Mouse (Mus musculus): ENCODE results near the gene Pam.

Gene Pam

DNA sequence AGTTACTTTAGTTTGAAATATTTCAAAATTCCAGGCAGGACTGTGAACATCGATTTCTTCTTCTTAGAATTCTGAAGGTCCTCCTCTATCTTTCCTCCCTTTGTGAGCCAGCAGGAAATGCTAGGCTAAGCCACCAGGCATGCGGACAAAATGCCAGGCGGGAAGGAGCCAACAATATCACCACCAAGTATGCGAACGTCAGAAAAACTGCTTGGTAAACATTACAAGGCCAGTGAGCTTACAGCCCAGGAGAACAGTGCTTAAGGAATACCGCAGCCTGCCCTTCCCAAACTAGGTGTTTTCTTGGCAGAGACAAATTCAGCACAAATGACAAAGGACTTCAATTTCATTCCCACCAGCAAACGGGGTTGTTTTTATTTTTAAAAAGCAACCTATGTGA is 15.8 kb downstream of the Pam start:
- no peak for DNase-seq (ENCODE audit: low spot score)

DNA sequence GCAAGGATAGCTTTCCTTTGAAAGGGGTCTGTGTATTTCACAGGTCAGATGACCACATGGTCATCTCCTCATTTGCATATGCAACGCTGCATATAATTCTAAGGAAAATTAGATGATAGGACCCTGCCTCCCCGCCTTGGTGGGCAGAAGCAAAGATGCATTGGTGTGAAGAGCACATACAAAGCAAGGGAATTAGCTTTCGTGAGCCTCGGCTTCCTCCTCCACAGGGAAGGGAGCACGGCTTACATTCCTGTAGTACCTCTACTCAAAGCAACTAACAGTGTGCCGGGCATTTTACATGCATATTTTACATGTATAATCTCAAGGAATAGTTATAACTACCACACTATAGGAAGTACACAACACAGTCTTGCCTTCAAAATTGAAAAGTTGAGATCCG is 16.7 kb downstream of the Pam start:
- DNase-seq (ENCODE audit: low spot score) = no peak

DNA sequence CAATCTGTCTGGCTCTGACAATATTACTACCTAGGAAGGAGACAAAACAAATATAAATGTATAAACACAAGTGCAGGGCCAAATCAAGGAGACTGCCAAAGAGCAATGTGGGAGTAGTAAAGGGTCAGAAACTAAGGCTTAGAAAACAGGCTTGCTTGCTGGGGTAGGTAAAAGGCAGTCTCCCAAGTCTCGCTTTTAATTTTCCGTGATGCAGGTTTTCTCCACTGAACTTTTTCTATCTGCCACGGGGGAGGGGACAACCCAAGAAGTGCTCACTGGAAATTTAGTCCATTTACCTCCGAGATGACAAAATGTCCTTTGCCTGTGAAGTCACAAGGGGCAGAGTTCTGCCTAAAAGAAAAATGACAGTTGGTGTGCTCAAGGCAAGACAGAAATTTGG is 21.6 kb downstream of the Pam start:
- DNase-seq (ENCODE audit: low spot score) = no peak

DNA sequence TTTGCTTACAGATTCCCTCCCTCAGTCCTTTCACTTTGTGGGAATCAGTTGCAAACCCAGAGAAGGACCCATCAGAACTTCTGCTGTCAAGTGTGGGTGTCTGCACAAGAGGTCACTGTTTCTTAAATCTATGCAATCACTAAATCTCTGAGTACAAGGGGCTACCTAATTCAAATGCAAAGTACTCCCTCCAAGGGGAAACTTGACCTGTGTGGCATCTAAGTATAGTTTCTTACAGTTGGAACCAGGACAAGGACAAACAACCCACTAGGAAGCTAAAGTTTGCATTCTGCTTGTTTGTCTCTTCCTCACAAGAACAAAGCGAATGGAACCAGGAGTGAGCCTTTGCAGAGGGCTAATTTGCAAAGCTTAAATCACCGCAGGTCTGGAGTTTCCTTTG is 22.3 kb downstream of the Pam start:
- DNase-seq (ENCODE audit: low spot score) = no peak

DNA sequence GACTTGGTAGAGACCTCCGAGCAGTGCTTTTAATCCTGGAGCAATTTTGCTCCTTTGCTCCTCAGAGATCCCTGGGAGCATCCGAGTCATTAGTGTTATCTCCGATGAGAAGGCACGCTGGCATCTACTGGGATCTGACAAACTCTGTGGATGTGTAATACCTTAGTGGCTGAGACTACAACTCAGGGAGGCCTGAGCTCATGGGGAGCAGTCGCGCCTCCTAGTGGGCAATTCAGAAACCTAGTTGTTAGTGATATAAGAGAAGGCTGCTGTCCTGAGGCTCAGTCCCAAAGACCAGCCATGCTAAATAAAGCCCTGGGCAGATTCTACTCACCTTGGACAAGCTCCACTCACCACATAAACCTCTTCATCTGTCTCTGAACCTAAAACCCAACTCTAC is 23.4 kb downstream of the Pam start:
- peak; percentile 65 for DNase-seq (ENCODE audit: low spot score)

DNA sequence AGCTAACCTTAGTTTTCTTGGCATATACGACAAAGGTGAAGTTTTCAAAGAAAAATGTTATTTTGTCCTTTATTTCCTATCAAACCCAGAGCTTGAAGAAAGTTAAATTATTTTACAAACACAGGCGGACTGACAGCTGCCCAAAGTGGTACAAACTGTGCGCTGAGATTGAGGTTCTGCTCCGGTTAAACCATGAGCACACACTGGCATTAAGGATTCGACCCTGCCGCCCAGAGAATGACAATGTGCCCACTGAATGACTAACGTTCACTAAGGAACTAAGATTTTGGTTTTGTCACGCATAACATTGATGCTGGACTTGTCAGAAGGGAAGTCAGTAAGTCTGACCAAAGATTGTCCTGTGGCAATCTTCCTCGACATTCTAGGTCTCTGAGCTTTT is 24.0 kb downstream of the Pam start:
- DNase-seq (ENCODE audit: low spot score) = no peak

DNA sequence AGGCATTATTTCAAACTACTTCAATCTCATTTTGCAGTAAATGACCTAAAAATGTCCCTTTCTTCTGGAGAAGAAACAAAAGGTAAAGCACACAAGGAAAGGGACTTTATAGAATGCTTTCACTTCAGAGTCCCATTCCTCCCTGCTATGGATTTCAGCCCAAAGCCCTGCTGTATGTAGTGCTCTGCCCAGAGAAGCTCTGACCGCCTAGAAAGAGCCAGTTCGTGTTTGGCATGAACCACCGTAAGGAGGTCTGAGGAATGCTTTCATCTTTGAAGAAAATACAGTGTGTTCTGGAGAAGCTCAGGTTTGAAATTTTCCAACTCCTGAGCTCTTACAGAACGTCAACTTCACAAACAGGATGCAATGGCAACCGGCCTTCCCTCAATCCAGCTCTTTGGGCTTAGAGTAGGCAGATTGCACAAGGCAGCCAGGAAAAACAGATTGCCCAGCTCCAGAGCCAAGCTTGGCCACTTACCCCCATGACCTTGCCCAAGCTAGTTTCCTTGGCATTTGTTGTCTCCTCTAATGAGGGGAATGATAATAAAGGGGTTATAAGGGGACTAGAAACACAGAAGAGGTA is 24.6 kb downstream of the Pam start:
- no peak for DNase-seq (ENCODE audit: low spot score)

DNA sequence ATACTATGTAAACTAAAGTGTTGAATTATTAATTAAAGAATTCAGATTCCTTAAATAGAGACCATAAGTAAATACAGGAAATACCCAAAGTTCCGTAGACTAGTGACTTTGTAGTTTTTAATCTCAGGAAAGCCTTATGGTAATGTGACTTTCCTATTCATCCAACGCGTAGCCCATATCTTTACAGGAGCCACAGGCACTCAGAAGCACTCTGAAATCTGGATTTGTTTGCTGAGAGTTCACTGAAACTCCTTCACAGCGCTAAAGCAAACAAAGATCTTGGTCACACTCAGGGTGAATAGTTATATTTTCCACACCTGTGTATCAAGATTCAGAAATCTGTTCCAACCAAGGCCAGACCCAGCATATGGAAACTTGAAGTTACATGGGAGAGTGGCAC is 27.3 kb downstream of the Pam start:
- DNase-seq (ENCODE audit: low spot score) = no peak

DNA sequence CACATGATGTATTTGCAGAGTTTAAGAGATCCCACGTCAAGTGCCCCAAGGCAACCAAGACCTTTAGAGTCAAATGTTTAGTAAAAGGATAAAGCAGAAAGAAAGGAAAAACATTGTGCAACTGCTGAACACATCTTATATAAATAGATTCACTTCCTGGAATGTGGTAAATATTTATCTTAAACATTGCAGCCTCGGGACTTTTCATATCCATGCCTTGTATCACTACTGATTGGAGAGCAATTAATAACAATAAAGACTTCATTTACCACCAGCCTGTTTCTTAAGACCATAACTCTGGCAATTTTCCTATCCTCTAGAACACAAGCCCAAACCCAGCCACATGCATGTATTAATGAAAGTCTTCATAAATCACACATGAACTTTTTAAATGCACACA is 33.4 kb downstream of the Pam start:
- DNase-seq (ENCODE audit: low spot score) = no peak

DNA sequence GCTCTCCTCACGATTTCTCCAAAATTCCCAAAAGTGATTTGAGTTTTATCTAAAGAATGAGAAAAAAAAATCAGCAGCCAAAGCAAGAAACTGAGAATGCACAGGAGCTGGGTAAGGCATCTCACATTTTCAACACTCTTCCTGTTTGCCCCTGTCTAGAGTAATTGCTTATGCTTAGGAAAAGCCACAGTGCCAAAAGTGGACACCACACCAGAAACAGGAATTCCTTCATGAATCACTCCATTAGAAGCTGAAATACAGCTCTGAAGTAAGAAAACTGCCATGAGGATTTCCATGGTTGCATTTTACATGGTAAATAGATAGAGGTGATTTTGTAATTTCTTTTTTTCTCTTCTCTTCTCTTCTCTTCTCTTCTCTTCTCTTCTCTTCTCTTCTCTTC is 36.0 kb downstream of the Pam start:
- no peak for DNase-seq (ENCODE audit: low spot score)

DNA sequence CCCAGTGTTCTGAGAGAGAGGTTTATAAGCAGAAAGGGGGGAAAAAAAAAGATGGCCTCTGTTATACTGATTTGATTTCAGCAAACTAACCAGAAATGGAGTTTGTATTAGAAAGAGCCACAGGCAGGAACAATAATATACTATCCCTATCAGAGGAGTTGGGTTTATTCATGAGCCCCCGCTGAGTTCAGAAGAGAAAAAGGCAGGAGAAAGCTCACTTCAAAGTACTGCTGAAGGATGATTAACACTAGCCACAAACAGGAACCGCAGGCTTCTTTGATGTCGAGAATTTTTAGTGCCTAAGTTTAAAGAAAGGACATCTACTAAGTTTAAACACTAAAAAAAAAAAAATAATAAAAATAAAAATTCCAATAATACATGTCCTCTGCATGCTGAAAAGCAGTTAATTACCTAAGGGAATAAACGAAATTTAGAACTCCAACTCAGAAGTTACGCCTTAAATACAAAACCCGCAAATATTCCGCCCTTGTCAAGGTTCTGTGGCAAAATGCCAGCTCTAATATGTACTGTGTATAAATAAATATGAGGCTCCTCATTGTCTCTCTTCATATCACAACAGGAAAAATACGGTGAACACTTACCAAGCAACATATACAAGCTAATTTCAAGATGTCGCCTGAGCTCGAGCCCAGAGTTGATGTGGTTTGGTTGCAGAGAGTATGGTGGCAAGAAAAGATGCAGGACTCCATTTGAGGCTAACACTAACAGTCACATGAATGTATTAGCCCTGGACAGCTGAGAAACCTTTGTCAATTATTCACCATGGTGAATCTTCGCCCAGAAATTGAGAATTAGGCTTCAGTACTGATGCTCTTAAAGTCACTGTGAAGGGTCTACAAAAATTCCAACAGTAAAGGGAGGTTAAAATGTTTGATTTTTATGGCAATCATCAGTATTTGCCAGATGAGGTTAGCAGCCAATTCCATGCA is 38.2 kb downstream of the Pam start:
- no peak for DNase-seq (ENCODE audit: low spot score)

DNA sequence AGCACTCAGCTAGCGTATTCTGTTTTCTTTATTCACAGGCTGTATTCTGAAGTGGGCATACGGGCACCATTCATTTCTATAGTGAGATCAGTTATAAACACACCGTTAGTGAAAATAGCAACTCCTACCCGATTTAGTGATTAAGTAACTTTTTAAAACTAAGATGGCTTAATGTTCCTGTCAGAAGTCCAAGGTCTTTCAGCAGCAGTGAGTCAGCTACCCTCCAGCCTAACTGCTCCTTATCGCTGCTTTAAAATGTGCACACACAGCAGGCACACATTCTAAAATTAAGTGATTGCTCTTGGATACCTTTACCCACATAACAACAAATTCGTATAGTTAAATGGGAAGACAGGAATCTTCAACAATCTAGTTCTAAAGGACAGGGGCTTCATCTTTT is 39.2 kb downstream of the Pam start:
- no peak for DNase-seq (ENCODE audit: low spot score)

DNA sequence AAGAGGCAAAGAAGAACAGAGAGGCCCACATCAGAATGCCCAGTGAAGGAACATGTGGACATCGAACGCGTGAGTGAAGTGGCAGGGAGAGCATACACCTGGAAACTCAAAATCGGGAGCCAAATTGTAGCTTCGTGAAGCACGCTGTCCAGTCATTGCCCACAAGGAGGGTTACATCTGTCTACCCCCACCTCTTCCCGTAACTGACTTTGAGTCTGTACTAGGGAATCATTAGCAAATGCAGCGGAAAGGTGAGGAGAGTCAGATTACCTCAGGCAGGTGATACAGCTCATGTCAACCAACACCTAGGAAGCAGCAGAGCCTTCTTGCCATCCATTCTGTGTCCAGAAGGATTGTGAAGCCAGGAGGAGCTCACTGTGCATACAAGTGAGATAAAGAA is 39.9 kb downstream of the Pam start:
- no peak for DNase-seq (ENCODE audit: low spot score)

DNA sequence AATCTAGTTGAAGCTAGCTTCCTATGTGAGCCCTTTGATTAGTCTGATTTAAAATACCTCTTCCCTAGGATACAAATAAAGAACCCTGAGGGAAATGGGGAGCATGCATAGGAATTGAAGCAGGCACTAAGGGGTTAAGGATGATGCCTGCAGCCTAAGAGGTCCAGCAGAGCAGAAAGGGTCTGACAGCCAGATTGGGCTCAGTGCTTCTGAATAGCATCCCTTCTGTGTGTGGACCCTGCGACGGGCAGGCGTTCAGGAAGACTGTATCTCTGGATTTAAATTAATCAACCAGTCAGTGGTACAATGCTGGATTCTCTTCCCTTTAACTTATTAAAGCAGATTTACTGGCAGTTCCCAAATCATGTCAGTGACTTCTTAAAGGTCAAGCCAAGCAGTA is 41.5 kb downstream of the Pam start:
- DNase-seq (ENCODE audit: low spot score) = peak; percentile 59

DNA sequence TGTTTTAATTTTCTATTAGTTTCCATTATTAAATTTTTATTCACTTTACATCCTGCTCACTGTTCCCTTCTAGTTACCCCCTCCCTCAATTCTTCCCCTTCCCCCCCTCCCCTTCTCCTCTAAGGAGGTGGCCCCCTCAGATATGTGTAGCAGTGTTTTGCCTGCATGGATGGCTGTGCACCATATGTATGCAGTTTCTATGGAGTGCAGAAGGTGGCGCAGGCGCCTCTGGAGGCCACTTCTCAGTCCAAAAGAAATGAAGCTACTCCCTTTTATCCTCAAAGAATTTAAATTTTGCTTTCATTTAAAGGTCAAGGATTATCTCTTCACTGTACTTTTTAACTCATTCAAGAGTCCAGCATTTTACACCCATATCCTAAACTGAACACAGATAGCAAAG is 42.0 kb downstream of the Pam start:
- DNase-seq (ENCODE audit: low spot score) = no peak

DNA sequence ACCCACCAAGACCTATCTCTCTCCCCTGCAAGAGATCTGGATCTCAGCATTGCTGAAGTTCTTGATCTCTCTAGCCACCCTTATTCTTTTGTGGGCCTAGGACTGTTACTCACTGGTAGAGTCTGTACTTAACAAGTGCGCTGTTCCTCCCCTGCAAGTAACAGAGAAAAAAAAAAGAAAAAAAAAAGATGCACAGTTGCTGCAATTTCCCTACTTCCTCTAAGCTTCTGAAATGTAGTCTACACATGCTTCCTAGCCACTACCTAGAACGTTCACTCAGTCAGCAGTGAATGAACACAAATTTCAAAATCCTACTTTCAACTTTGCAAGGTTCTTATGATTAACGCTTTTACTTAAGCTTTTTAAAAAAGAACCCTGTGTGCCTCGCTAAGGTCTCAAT is 42.7 kb downstream of the Pam start:
- DNase-seq (ENCODE audit: low spot score) = no peak

DNA sequence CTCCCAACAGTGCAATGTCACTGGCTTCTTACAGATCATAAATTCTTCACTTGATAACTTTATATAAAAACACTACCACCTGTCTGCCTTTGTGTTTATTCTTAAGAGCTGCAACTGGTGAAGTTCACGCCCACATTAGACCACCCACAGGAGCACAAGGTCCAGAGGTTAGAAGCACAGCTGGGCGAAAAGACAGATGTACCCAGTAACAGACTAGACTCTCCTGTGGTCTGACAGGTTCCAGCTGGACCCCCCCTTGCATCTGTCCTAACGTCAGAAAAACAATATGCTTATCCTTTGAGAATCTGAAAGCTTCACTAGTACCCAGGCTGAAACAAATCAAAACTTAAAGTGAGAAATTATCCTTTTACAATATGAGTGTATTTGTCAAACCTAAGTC is 44.4 kb downstream of the Pam start:
- no peak for DNase-seq (ENCODE audit: low spot score)

DNA sequence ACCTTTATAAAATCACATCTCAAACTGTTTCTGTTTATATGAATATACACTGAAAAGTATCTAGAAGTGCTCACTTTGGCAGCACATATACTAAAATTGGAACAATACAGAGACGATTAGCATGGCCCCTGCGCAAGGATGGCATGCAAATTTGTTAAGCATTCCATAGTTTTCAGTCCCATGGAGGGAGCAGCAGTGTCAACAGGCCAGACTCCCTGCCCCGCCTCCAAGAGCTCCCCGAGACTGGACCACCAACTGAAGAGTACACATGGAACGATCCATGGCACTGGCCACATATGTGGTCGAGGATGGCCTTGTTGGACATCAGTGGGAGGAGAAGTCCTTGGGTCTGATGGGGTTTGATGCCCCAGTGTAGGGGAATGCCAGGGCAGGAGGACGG is 45.7 kb downstream of the Pam start:
- no peak for DNase-seq (ENCODE audit: low spot score)

DNA sequence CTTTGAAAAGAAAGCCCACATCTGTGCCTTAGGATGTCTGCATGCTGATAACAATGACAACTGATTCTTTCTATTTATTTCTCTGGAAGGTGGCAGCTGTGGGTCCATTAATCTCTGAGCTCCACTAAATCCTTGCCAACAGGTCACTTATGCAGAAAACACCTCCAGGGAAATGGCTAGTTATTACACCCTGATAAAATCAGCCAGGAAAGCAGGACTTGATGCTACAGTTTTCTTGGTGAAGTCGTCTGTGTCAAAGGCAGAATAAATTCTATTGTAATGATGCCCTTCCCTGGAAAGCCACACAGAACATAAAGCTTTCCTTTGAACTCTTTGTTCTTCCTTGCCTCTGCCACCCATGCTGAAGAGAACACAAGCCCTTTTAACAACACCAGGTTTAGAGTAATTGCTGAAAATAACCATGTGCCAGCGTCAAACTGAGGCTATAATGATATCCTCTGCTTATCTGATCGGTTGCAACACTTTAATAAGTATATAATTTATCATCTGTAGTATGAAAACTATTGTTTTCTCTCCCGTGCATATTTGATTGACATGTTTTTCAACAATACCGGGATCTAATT is 47.1 kb downstream of the Pam start:
- peak; percentile 34 for DNase-seq (ENCODE audit: low spot score)

DNA sequence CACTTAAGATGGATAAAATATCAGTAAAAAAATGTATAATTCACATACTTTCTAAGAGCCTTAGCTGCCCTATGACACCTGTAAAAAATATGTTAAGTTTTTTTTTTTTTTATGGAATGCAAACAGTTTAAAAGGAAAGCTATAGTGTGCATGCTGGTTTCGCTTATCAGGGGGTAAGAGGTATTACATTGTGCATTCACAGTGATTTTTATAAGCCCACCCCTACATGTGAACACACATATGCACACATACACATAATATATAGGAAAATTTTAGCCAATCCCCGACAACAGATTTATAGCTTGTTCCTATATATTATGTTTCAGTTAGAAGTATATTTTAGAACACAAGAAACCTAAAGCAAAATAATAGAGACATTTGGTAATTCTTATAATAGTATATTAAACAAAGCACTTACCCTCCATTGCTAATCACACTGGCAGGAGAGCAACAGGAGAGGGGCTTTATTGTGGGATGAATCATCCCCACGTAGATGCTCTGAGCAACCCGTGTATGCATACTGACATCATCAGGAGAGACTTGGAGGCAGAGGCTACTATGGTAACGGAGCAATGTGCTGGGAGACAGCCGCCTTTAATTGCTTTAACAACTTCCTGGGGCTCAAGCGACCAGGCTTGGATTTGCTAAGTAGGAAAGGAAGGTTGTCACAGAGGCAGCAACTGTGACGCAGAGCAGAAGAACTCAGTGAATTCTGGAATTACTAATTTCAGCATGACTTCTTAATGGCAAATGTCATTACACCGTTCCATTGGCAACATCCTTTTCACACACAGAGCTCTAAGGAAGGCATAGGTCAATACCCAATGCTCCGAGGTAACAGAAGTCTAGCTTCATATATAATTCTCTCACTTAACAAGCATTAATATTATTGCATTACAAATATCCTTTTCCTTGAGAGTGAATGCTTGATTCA is 47.9 kb downstream of the Pam start:
- DNase-seq (ENCODE audit: low spot score) = peak; percentile 72

DNA sequence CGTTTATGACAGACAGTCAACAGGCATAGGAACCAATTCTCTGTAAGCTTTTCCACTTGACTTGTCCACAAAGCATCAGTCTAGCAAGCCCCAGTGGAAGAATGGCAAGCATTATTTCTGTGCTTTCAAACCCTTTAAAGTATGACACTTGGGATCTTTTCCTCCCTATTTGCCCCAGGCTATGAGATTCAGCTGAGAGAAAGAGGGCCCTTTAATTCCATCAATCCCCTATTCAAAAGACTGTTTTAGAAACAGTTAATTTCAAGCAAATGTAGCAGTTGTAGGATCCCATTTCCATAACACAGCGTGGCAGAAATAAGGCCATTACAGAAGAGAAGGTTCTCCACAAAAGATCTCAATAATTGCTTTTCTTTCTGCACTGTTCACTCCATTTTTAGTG is 53.0 kb downstream of the Pam start:
- no peak for DNase-seq (ENCODE audit: low spot score)

DNA sequence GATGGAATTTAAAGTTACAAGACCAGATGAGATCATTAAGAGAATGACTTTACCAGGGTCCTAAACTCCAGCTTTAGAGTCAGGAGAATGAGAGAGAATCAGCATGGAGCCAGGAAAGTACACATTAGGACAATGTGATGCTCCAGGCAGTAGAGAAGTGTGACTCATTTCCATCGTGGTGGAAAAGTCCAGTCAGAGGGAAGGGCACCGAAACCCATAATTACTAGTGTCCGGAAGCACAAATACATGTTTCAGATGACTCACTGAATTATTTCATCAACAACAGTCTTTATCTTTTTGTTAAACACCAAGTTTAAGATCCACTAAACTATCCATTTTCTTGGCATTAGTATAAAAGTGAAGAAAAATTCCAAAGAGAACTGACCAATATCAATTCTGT is 57.2 kb downstream of the Pam start:
- no peak for DNase-seq (ENCODE audit: low spot score)

Data from retina, embryonic 14.5 days (tissue).